Mouse (Mus musculus): ENCODE data around the gene Gtf2e1. TPM values are rescaled to one million over a fixed set of nuclear protein-coding genes. Genes with fewer than 3 reads are reported as not detected.
A peak's percentile ranks its signal among the peaks of the same experiment; 100 is the strongest.

The Gtf2e1 gene
- total and polyA plus RNA-seq, 2 experiments from 2014 or later: 18.9 to 21.4 TPM

DNA sequence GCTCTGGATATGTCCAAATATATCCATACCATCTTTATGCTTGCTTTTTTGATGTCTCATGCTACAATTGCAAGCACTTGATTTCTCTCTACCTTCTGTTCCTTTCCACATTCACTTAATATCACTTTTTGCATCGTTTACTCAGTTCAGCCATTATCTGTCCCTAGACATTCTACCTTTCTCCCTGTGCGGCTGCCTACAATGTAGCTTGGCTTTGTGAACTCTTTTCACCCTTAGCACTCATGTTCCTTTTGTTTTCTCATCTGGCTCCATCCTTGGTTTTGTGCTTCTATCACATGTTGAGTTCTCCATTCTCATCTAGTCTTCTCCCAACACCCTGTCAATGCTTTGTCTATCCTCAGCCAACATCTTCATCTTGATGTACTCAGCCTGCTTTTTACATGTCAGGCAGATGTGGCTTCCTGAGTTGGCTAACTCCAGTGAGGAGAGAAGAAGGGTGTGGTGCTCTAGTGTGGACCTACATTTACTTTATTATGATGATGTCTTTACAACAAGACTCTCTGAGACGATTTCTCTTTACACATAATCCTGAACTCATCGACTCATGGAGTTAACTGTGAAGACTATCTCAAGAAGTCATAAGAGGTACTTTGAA, 21.9 kb downstream of the Gtf2e1 start:
- no peaks in the 10 kb centered on the region for H3K4me1 ChIP-seq (ENCODE audit: insufficient read depth, low read length)
- ATAC-seq (no peak), DNase-seq (ENCODE audit: low spot score) (no peak)
- WGBS: 96% methylated on average over 4 of the region's 4 CpGs
- no peak overlapping the region for H3K27ac ChIP-seq
- no peak overlapping the region for H3K9ac ChIP-seq (replicated peaks; ENCODE audit: low read length)
- H3K9me3 ChIP-seq (ENCODE audit: low read length): no peaks in the 10 kb centered on the region
- peaks cover 7% of the 10 kb centered on the region; the same call in 1 of the 2 replicates for H3K36me3 ChIP-seq (ENCODE audit: insufficient read depth, low read length)
- no peak for TF ChIP-seq CTCF (IDR thresholded peaks at IDR 0.05; ENCODE audit: low read depth)
- H3K27me3 ChIP-seq (ENCODE audit: insufficient read depth, low read length): no peaks in the 10 kb centered on the region
- no peak overlapping the region for H3K4me2 ChIP-seq (ENCODE audit: low read depth, low read length)
- no peak overlapping the region for H3K4me3 ChIP-seq (ENCODE audit: low read length)

- TF ChIP-seq CTCF (IDR thresholded peaks at IDR 0.05; ENCODE audit: low read depth): no peak
- Histone ChIP-seq H3K9me3 (ENCODE audit: low read length) (no peaks in the 10 kb centered on the region), H3K9ac (replicated peaks; ENCODE audit: low read length) (no peak overlapping the region), H3K27ac (no peak overlapping the region), H3K27me3 (ENCODE audit: insufficient read depth, low read length) (no peaks in the 10 kb centered on the region), H3K4me1 (ENCODE audit: insufficient read depth, low read length) (no peaks in the 10 kb centered on the region), H3K4me3 (ENCODE audit: low read length) (no peak overlapping the region), H3K36me3 (ENCODE audit: insufficient read depth, low read length) (peaks cover 7% of the 10 kb centered on the region; the same call in 1 of the 2 replicates), H3K4me2 (ENCODE audit: low read depth, low read length) (no peak overlapping the region)
- DNase-seq (ENCODE audit: low spot score) (no peak), ATAC-seq (no peak)
- WGBS: 91% methylated on average over 6 of the region's 6 CpGs
These were observed 23.1 kb downstream of the Gtf2e1 start for GRCm38 (mm10) chr16:37516376-37516993.

DNA sequence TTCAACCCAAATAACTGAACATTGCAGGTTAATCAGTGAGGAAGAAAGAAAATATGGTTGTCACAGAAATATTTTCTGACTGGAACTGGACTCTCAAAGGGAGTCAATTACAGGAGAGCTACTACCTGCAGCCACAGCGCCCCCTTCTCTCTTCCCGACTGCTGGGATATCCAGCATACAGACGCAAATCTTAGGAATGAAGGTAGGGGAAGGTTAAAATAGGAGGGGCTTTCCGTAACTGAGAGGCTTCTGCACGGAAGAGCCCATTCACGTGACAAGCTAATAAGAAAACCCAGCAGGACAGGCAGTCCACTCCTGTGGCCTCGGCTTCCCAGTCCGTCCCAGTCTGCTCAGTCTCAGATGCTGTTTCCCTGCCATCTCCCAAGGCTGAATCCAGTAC, 24.9 kb downstream of the Gtf2e1 start:
- H3K4me1 ChIP-seq (ENCODE audit: insufficient read depth, low read length): no peaks in the 10 kb centered on the region
- H3K9me3 ChIP-seq (ENCODE audit: low read length): no peaks in the 10 kb centered on the region
- 79% methylated on average over 8 of the region's 8 CpGs for WGBS
- H3K4me2 ChIP-seq (ENCODE audit: low read depth, low read length): no peak overlapping the region
- TF ChIP-seq CTCF (IDR thresholded peaks at IDR 0.05; ENCODE audit: low read depth): no peak
- no peaks in the 10 kb centered on the region for H3K27me3 ChIP-seq (ENCODE audit: insufficient read depth, low read length)
- H3K4me3 ChIP-seq (ENCODE audit: low read length): no peak overlapping the region
- DNase-seq (ENCODE audit: low spot score): no peak
- no peak for ATAC-seq
- no peak overlapping the region for H3K27ac ChIP-seq
- H3K9ac ChIP-seq (replicated peaks; ENCODE audit: low read length): no peak overlapping the region
- peaks cover 8% of the 10 kb centered on the region; the same call in 1 of the 2 replicates for H3K36me3 ChIP-seq (ENCODE audit: insufficient read depth, low read length)

DNA sequence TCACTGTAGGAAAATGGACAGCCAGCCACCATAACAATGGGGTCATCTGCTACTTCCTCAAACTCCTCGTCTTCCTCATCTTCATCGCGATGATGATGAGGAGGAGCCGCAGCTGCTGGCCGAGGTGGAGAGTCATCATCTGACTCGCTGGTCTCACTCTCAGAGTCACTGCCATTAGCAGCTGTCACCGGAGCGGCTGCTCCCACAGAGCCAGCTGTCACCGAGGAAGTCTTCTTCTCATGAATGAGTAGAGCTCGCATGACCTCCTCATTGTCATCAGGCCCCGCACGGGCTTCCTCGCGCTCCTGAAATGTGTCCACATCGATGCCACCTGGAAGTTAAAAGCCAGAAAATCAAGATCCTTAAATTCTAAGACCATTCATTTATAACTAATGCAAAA, 28.1 kb downstream of the Gtf2e1 start:
- Histone ChIP-seq H3K4me2 (ENCODE audit: low read depth, low read length) (no peak overlapping the region), H3K36me3 (ENCODE audit: insufficient read depth, low read length) (peaks cover 7% of the 10 kb centered on the region; the same call in 1 of the 2 replicates), H3K4me1 (ENCODE audit: insufficient read depth, low read length) (no peaks in the 10 kb centered on the region), H3K4me3 (ENCODE audit: low read length) (no peak overlapping the region), H3K9me3 (ENCODE audit: low read length) (no peaks in the 10 kb centered on the region), H3K27me3 (ENCODE audit: insufficient read depth, low read length) (no peaks in the 10 kb centered on the region), H3K27ac (no peak overlapping the region), H3K9ac (replicated peaks; ENCODE audit: low read length) (no peak overlapping the region)
- DNase-seq (ENCODE audit: low spot score) (no peak), ATAC-seq (no peak)
- TF ChIP-seq CTCF (IDR thresholded peaks at IDR 0.05; ENCODE audit: low read depth): no peak
- 84% methylated on average over 15 of the region's 15 CpGs for WGBS

- no peak for ATAC-seq
- WGBS: 77% methylated on average over 9 of the region's 9 CpGs
These were observed 32.8 kb downstream of the Gtf2e1 start for GRCm38 (mm10) chr16:37506751-37507150.

GRCm38 (mm10) chr16:37504517-37504916, 35.1 kb downstream of the Gtf2e1 start:
- peak; percentile 30; the same call in 1 of the 2 replicates for TF ChIP-seq CTCF (IDR thresholded peaks at IDR 0.05; ENCODE audit: low read depth)
- WGBS: 31% methylated on average over 1 of the region's 1 CpGs
- DNase-seq (ENCODE audit: low spot score): peak; percentile 23

More at GRCm38 (mm10) chr16:37506751-37507150, 32.8 kb downstream of the Gtf2e1 start:
- no peak for TF ChIP-seq CTCF (IDR thresholded peaks at IDR 0.05; ENCODE audit: low read depth)
- Histone ChIP-seq H3K4me2 (ENCODE audit: low read depth, low read length) (no peak overlapping the region), H3K4me1 (ENCODE audit: insufficient read depth, low read length) (no peaks in the 10 kb centered on the region), H3K36me3 (ENCODE audit: insufficient read depth, low read length) (peaks cover 4% of the 10 kb centered on the region; the same call in 1 of the 2 replicates), H3K9me3 (ENCODE audit: low read length) (no peaks in the 10 kb centered on the region), H3K27me3 (ENCODE audit: insufficient read depth, low read length) (no peaks in the 10 kb centered on the region), H3K27ac (no peak overlapping the region), H3K9ac (replicated peaks; ENCODE audit: low read length) (no peak overlapping the region), H3K4me3 (ENCODE audit: low read length) (no peak overlapping the region)
- DNase-seq (ENCODE audit: low spot score): no peak

GRCm38 (mm10) chr16:37498581-37498980, 41.0 kb downstream of the Gtf2e1 start:
- Histone ChIP-seq H3K27ac (no peak overlapping the region), H3K9me3 (ENCODE audit: low read length) (no peaks in the 10 kb centered on the region), H3K9ac (replicated peaks; ENCODE audit: low read length) (no peak overlapping the region), H3K4me3 (ENCODE audit: low read length) (no peak overlapping the region), H3K27me3 (ENCODE audit: insufficient read depth, low read length) (no peaks in the 10 kb centered on the region), H3K4me1 (ENCODE audit: insufficient read depth, low read length) (no peaks in the 10 kb centered on the region), H3K4me2 (ENCODE audit: low read depth, low read length) (no peak overlapping the region), H3K36me3 (ENCODE audit: insufficient read depth, low read length) (no peaks in the 10 kb centered on the region)
- DNase-seq (ENCODE audit: low spot score): peak; percentile 16
- no peak for ATAC-seq
- no peak for TF ChIP-seq CTCF (IDR thresholded peaks at IDR 0.05; ENCODE audit: low read depth)
- 46% methylated on average over 9 of the region's 9 CpGs for WGBS

More at GRCm38 (mm10) chr16:37504517-37504916, 35.1 kb downstream of the Gtf2e1 start:
- no peaks in the 10 kb centered on the region for H3K36me3 ChIP-seq (ENCODE audit: insufficient read depth, low read length)
- no peak overlapping the region for H3K9ac ChIP-seq (replicated peaks; ENCODE audit: low read length)
- no peak overlapping the region for H3K4me2 ChIP-seq (ENCODE audit: low read depth, low read length)
- ATAC-seq: no peak
- H3K4me3 ChIP-seq (ENCODE audit: low read length): no peak overlapping the region
- no peaks in the 10 kb centered on the region for H3K4me1 ChIP-seq (ENCODE audit: insufficient read depth, low read length)
- no peaks in the 10 kb centered on the region for H3K9me3 ChIP-seq (ENCODE audit: low read length)
- no peak overlapping the region for H3K27ac ChIP-seq
- no peaks in the 10 kb centered on the region for H3K27me3 ChIP-seq (ENCODE audit: insufficient read depth, low read length)
